Mouse (Mus musculus) fat pad, adult 2 months (tissue): ENCODE measurements around the gene Abhd17c.

Experiments
- DNase-seq: peaks from one replicate; pipeline ENCODE4 v3.0.0-alpha.2; 2011; ENCODE audit warnings: low read depth, low spot score; ENCODE audit errors: extremely low read depth

Abhd17c gene

GRCm38 (mm10) chr7:84077257-84078013, 74.3 kb downstream of the Abhd17c start:
- DNase-seq: no peak

- DNase-seq: no peak
Measured at GRCm38 (mm10) chr7:84074266-84074665, 77.4 kb downstream of the Abhd17c start.

GRCm38 (mm10) chr7:84073856-84074255, 77.8 kb downstream of the Abhd17c start:
- DNase-seq: no peak

- DNase-seq: no peak
Measured at GRCm38 (mm10) chr7:84068931-84069330, 82.8 kb downstream of the Abhd17c start.

- DNase-seq: no peak
Measured at GRCm38 (mm10) chr7:84059799-84060198, 91.9 kb downstream of the Abhd17c start.
